Mouse (Mus musculus) erythroid progenitor cell, adult 5-6 weeks (primary cell): ENCODE results near the gene Ptgis. TPM values are rescaled to one million over a fixed set of nuclear protein-coding genes. Genes with fewer than 3 reads are reported as not detected.

Experiments used
- ATAC-seq: replicated peaks from 2 replicates; pipeline ENCODE4 v1.8.0; 2016; ENCODE audit warnings: moderate number of reproducible peaks, mild to moderate bottlenecking, moderate TSS enrichment, inconsistent platforms; ENCODE audit not compliant: poor library complexity, low FRiP score, severe bottlenecking
- total RNA-seq, 2 experiments: library from RNA; stranded (forward) in 1 of 2; stranded (reverse) in 1 of 2; fragments of 150-400 nt in 1 of 2; fragments of 186-747, 209-891 nt in 1 of 2; gene quantifications; 2 replicates each; pipeline versions ENCODE4 v1.2.3 to v1.2.4; 2015 to 2017; ENCODE audit warnings: low replicate concordance in 2 of 2

Ptgis gene
- total RNA-seq, 2 experiments from 2014 or later = not detected

DNA sequence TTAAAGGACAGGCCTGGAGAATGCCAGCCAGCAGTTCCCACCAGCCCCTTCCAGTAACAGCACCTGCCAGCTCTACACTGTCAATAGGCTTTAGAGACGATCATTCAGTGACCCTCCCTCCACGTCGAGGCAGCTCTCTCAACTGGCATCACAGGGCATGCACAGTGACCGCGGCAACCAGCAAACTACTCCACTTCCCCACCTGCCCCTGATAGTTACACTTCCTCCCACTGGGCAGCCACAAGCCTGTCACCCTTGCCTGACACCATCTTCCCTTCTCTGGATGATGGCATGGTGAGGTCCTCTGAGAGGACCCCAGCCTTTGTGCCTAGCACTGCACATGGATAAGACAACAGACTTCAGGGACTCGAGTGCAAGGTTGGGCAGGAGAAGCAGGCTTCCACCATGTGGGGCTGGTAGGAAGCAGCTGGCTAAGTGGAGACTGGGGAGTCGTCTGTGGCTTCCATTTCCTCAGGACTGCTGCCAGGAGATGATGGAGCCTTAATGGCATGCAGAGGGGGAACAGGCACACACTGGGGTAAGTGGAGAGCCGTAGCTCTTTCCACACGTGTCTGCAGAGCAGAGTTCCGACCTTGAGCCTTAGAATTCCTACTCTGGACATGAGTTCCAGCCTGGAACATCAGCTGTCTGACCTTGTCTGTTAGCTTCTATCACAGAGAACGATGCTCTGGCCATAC lies 72.7 kb downstream of the Ptgis start:
- no peak for ATAC-seq

DNA sequence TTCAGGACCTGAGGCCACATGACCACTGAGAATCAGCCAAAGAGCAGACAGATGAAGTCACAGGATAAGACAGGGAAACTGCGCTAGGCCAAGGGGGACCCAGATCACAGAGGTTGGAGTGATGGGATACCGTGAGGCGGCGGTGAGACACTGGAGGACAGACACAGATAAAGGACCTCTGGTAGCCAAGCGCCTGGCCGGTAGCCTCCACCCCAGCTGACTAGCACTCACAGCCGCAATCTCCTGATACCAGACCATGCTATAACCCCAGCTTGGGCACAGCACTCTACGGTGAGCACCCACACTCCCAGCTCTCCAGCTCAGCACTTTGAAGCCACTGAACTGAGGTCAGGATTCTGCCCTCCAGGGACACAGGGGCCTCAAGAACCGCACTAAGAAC lies 76.8 kb downstream of the Ptgis start:
- no peak for ATAC-seq

DNA sequence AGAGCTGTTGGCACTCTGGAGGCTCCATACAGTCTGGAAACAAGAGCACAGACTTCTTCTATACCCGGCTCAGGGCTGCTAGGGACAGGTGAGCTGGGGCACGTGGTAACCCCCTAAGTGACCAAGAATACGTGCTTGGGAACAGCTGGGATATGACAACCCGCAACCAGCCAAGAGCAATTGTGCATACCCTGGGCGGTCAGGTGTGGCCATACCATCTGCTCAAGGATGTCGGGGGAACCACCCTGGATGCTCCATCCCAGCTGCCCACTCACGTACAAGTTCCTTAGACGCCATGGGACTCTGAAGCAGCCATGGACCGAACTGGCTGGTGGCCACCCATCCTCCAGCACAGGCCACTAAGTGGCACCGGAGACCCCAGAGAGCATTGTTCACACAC lies 77.3 kb downstream of the Ptgis start:
- ATAC-seq = no peak

DNA sequence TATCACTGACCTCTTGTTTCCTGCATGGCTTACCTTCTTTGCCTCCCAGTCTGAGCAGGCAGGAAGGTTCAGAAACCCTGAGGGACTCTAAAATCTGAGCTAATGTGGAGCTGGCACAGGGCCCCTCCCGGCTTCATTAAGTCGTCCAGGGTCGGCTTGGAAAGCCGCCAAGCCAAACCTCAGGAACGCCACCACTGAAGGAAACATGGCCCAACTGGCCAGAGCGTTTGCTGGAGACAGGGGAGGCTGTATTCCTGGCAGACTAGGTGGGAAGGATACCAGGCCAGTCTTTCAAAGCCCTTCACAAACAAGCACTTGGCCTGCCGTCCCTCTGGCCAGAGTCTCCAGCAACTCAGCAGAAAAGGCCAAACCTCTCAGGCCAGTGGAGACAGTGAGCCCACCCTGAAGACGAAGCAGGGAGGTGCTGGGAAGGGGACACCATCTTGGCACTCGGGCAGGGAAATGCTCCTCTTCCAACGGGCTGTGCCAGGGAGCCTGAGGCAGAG lies 77.8 kb downstream of the Ptgis start:
- no peak for ATAC-seq

DNA sequence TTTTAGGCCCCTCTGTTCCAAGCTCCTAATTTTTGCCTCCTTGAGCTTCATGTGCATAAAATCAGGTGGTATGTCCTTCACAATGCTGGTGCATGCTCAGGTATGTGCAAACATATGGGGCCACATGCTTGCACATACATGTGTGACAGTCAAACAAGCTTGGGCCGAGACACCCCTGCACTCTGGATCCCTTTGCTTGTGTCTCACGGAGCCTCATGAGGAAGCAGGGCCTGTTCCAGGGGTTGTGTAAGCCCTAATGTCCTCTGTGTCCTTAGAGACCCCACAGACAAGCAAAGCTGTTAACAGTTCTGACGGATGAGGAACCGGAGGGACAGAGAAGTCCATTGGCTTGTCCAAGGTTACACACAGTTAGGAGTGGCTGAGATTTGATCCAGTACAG lies 80.7 kb downstream of the Ptgis start:
- no peak for ATAC-seq

DNA sequence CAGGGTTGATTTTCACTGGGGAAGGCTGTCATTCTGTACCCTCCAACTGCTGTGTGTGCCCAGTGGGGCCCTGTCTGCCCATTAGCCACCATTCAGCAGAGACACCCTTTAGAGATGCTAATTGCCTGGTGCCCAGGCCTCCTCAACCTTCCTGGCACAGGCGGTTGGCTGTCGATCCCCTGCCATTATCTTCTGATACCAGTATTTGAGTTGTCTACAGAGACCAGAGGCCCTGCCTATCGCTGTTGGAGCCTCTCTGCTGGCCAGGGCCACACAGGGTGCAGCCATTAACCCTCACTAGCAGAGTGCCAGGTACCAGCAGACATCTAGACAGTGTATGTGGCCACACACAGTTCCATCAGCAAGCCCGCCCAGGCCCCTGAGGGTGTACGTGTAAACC lies 81.6 kb downstream of the Ptgis start:
- no peak for ATAC-seq

DNA sequence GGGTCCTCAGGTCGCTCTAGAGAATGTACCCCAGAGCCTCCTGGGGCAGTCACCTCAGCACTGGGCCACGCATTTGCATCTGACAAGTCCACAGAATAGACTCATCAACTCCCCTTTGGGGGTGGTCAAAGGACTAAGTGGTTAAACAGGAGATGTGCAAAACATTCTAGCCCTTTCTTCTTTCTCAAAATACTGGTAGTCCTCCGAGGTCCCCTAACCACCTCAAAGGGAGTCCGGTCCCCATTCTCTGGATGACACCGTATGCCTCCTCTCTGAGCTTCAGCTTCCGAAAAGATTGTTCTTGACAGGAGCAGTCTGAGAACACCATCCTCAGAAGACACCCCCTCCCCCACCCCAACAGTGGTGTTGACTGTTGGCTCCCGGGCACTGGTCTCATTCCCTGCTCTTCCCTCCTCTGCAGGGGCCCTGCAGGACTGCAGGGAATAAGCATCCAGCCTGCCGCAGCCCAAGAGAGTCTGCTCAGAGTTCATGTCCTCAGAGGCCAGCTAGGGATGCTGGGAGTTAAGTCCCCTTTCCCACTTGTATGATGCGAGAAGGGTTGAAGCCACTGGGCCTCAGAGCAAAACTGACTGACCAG lies 84.2 kb downstream of the Ptgis start:
- ATAC-seq = no peak

DNA sequence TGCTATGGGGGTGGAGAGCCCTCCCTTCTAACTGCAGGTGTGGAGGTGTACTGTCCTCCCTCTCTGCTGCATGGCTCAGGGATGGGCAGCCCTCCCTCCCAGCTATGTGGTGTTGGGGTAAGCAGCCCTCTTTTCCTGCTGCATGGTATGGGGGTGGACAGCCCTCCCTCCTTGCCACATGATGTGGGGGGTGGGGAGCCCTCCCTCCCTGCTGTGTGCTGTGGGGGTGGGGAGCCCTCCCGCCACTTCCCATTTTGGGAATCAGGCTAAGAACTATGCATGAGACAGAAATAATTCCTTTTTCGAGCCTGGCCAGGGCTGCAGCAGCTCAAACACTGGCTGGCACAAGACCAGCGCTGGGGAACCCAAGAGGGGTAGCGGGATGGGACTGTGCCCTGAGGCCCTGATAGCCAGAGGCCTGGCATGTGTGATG lies 84.8 kb downstream of the Ptgis start:
- no peak for ATAC-seq

DNA sequence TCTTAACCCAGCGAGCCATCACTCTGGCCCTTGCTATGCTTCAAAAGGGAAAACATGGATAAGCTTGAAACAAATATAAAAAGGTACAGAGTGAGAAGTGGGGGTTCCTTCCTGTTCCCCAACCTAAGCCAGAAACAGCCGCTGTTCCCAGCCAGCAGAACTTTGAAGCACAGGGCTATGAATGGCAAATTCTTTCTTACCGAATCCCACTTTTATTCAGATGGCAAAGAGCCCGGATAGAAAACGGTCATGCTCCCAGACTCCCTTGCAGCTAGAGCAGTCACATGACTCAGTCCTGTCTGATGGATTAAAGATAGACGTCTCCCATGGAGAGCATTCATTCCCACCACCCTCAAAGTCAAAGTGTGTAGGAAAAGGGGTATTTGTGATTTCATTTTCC lies 89.5 kb downstream of the Ptgis start:
- ATAC-seq = no peak

DNA sequence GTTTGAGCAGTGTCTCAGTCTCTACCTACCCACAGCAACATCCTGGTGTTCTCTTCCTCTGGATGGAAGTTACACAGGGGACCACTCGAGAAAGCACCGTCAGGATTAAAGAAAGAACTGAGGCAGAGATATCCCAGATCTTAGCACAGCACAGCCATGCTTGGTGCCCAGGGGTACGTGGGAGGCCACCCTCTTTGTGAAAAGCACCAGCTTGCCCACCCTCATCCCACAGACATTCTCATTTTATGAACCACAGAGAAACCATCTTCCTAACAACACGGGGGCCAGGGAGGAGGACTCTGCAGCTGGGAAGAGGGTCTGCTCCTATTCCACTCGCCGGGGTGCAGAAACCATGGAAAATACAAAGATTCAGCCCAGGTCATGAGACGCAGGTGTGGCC lies 90.3 kb downstream of the Ptgis start:
- no peak for ATAC-seq

DNA sequence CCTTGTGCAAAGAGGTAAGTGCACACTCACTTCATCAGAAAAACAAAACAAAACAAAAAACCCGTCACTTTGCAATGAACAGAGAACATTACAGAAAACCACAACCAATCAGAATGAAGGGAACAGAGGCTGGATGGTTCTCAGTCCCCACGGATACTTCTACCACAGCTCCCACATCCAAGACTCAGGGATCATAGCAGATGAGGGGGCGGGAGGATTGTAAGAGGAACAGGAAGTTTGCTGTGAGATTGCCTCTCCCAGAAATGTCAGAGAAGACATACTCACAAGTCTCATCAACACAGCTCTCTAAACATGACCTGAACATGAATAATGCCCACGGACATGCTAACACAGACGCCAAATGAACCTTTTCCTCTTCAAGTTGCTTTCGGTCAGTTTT lies 91.4 kb downstream of the Ptgis start:
- ATAC-seq = no peak

DNA sequence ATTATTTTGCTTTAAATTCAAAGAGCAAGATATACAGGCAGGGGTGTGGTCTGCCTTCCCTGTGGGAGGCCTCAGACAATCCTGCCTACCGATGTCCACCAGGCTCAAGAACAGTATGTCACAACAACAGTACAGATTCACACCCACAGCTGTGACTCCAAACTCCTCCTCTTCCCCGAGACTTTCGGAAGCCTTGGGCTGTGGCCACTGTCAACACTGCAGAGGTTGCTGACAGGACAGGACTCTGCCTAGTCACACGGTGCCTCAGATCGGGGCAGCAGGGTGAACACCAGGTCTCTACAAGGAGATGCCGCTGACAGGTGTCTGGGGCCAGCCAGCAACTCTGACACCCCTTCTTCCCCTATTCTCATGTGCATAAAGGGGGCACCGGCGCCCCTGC lies 92.7 kb downstream of the Ptgis start:
- ATAC-seq = no peak

DNA sequence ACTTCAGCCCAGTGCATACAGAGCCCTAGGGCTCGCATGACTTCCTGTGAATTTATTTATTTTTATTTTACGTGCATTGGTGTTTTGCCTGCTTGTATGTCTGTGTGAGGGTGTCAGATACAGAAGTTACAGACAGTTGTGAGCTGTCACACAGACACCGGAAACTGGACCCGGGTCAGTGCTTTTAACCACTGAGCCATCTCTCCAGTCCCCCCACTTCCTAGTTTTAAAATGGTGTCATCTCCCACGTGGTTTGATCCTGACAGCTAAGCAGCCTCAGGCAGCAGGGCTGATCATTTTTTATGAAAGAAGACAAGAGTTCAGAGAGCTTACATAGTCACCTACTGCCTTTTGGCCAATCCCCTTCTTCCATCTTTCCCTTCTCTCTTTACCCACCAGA lies 94.5 kb downstream of the Ptgis start:
- no peak for ATAC-seq

DNA sequence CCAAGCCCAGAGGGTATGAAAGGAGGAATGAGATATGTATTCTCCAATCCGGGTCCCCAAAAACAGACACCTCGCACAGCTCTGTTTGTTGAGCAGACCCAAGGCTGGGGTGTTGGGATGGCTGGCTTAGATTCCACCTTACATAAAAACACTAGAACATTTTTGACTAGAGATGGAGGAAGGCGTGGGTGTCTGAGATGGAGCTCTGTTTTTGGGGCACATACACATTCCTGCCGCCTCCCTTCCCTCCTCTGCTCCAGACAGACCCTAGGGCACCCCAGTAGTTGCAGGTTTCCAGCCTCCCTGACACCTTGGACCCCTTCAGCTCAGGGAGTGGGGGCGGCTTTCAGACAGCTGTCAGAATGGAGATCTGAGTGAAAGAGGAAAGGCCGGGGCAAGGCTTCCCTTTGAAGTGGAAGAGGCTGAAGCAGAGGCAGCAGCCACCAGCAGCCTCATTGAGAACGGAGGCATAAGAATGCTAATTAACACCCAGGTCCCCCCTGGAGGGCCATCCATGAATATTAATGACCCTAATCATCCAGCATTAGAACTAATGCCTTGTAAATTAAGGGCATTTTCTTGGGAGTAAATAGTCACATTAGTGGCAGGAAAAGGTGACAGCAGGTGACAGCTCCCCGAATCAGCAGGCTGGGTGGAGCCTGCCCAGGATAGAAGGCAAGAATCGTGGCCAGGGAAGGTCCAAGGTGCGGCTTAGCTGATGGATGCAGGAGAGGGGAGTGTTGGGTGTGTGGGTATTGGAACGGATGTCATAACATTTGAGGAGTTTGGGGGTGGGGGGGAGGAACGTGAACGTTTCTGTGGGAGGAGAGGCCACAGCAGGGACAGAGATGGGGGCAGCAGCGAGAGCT lies 95.7 kb downstream of the Ptgis start:
- no peak for ATAC-seq

DNA sequence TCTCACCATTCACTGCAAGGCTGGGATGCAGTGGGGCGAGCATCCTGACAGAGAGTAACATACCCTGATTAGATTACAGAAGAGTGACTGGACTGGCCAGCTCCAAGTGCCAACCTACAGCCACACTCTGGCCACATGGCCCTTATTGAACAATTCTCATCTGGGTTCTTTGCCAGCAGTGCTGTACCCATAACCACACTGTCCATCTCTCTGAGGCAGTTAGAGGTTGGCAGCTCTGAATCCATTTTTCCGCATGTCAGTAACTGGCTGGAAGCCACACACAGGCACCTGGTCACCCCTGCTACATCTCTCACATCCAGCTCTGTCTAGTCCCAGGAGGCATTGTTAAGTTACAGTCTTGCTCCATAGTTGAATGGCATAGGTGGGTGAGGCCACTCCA lies 96.5 kb downstream of the Ptgis start:
- ATAC-seq = no peak

DNA sequence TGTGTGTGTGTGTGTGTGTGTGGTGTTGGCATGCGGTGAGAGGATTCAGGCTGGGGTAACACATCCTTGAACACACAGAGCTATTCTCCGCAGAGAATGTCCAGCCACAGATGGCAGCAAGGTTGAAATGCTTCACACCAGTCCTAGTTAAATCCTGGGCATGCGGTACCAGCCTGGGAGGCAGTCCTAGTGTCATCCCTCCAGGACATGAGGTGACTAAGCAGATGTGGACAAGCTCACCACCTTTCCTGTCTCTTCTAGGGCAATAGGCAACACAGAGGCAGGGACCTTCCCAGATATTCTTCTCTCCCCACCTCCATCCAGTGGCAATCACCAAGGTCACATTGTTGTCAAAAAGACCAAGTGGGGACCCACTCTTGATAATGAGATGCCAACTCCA lies 98.1 kb downstream of the Ptgis start:
- no peak for ATAC-seq

DNA sequence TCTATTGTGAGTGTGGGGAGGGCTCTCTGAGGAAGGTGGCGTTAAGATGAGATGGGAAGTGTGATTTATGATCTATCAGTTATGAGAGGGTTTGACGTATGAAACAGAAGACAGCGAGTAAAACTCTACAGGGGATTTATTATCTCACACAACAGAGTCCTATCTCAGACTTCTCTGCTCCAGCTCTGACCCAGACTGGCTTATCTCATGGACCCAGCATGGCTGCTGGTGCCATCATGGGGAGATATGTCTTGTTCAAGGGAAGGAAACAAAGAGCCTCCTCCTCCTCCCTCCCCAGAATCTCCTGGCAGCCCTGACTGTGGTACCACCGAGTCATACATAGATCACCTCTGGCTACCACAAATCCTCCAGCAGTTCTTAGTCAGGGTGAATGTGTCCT lies 98.6 kb downstream of the Ptgis start:
- no peak for ATAC-seq
